Mouse (Mus musculus) neural tube, embryonic 14.5 days (tissue): ENCODE measurements around the gene 4930595D18Rik. TPM values are rescaled to one million over a fixed set of nuclear protein-coding genes. Genes with fewer than 3 reads are reported as not detected.

ENCODE experiments used
- ATAC-seq: fragments of 200-750 bp; cut with Nextera tagmentation; 2 replicates; pipeline ENCODE4 v1.8.0; 2017; ENCODE audit warnings: low read depth, mild to moderate bottlenecking, moderate TSS enrichment, moderate library complexity
- H3K27ac ChIP-seq: fragments of 300-500 bp; sonication (generic); 2 replicates; pipeline ENCODE4 v1.5.1; 2014; ENCODE audit warnings: low read depth, mild to moderate bottlenecking, control low read depth, low read length, moderate library complexity, mixed read lengths
- H3K27me3 ChIP-seq: fragments of 300-500 bp; sonication (generic); 2 replicates; pipeline ENCODE4 v1.6.1; 2014; ENCODE audit warnings: low read length; ENCODE audit not compliant: control insufficient read depth, insufficient read depth
- H3K36me3 ChIP-seq: fragments of 300-500 bp; sonication (generic); 2 replicates; pipeline ENCODE4 v1.6.1; 2014; ENCODE audit warnings: low read length, mixed read lengths; ENCODE audit not compliant: control insufficient read depth, insufficient read depth
- H3K4me1 ChIP-seq: fragments of 300-500 bp; sonication (generic); 2 replicates; pipeline ENCODE4 v1.6.1; 2014; ENCODE audit warnings: low read length; ENCODE audit not compliant: control insufficient read depth, insufficient read depth
- H3K4me2 ChIP-seq: fragments of 300-500 bp; sonication (generic); 2 replicates; pipeline ENCODE4 v1.6.1; 2014; ENCODE audit warnings: mild to moderate bottlenecking, low read depth, low read length, control low read depth
- H3K4me3 ChIP-seq: fragments of 300-500 bp; sonication (generic); 2 replicates; pipeline ENCODE4 v1.5.1; 2014; ENCODE audit warnings: low read depth, low read length, control low read depth, mixed read lengths
- H3K9ac ChIP-seq: fragments of 300-500 bp; sonication (generic); replicated peaks from 2 replicates; pipeline ENCODE4 v1.6.1; 2014; ENCODE audit warnings: low read depth, mild to moderate bottlenecking, control low read depth, low read length, mixed read lengths
- H3K9me3 ChIP-seq: fragments of 300-500 bp; sonication (generic); 2 replicates; pipeline ENCODE4 v1.6.1; 2016; ENCODE audit warnings: low read length; ENCODE audit not compliant: control insufficient read depth
- WGBS: fragments of 180-500 bp; shearing (Covaris S2); extraction: QIAGEN DNeasy Blood & Tissue Kit; methylation state at CpG from one replicate; pipeline ENCODE4 v1.1.7; 2014; 5-methylcytosine and 5-hydroxymethylcytosine counted together
- polyA plus RNA-seq: library from polyadenylated mRNA; unstranded; fragments of >200 nt; fragmentation: Nextera tagmentation; extraction: Ambion mirVana; gene quantifications from 2 replicates; pipeline ENCODE4 v1.2.1, GENCODE M21; 2014

The 4930595D18Rik gene
- polyA plus RNA-seq, 1 experiment from 2014 or later, result not detected

- no peaks in the 10 kb centered on the region for H3K9me3 ChIP-seq
- H3K4me1 ChIP-seq, result 0 out of 2 replicates have a peak, but pooled peaks cover 3% of the 10 kb centered on the region
- H3K4me3 ChIP-seq, result no peak overlapping the region
- WGBS, result 88% methylated on average over 5 of the region's 5 CpGs
- no peak for ATAC-seq
- H3K27ac ChIP-seq, result no peak overlapping the region
- no peak overlapping the region for H3K9ac ChIP-seq
- H3K27me3 ChIP-seq, result no peaks in the 10 kb centered on the region
- no peaks in the 10 kb centered on the region for H3K36me3 ChIP-seq
- H3K4me2 ChIP-seq, result no peak overlapping the region
These were observed 32.7 kb downstream of the 4930595D18Rik start for GRCm38 (mm10) chr12:111151422-111152156.

DNA sequence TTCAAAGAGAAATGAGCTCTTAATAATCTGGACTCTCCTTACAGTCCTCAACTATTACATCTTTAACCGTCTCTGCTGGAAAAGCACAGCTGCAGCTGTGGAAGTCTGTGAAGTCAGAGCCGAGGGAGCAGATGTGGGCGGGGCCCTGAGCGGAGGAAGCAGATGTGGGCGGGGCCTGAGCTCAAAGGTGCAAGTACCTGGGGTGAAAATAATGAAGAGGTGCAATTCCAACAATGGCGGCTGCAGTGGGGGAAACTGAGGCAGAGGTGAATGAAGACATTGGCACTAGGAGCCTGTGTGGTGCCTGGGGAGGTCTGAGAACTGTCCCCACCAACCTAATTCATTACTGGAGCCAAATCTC is 34.1 kb downstream of the 4930595D18Rik start:
- Histone ChIP-seq H3K4me3 (no peak overlapping the region), H3K4me1 (peaks cover 7% of the 10 kb centered on the region; the same call in 1 of the 2 replicates), H3K9ac (no peak overlapping the region), H3K36me3 (no peaks in the 10 kb centered on the region), H3K4me2 (no peak overlapping the region), H3K27me3 (no peaks in the 10 kb centered on the region), H3K27ac (no peak overlapping the region), H3K9me3 (no peaks in the 10 kb centered on the region)
- no peak for ATAC-seq
- 13% methylated on average over 6 of the region's 6 CpGs for WGBS

DNA sequence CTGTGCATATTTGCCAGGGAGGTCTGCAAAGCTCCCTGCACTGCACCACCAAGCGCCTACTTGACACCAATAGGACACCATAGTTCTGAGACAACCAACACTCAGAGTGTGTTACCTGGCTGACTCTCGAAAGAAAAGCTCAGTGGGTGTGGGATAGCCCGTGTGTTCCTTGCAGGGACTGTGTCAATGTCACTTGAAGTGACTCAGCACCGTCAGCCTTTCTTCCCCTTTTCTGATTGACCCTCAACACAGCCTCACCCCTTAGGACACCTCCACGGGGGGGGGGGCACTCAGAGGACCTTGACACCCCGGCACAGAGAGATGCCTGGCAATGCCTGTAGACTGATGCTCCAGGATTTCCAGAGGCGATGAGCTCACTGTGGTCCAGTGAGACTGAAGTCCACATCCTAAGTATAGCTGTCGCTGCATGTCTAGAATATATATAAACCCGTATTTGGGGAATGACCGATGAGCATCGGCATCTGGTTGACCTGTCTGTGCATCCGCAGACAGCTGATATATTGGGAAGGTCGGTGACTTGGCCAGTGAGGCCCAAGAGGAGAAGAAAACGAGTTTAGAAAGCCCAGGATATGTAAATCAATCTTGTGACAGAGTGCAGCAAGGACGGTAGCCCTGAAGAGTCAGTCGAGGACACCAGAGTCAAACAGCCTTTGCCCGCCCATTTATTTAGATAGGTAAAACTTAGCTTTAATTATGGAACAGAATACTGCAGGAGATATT is 34.6 kb downstream of the 4930595D18Rik start:
- no peaks in the 10 kb centered on the region for H3K27me3 ChIP-seq
- no peaks in the 10 kb centered on the region for H3K36me3 ChIP-seq
- H3K4me3 ChIP-seq, result no peak overlapping the region
- WGBS, result 62% methylated on average over 17 of the region's 17 CpGs
- peaks cover 8% of the 10 kb centered on the region; the same call in 1 of the 2 replicates for H3K4me1 ChIP-seq
- H3K9ac ChIP-seq, result no peak overlapping the region
- H3K4me2 ChIP-seq, result no peak overlapping the region
- no peak overlapping the region for H3K27ac ChIP-seq
- H3K9me3 ChIP-seq, result no peaks in the 10 kb centered on the region
- no peak for ATAC-seq

GRCm38 (mm10) chr12:111145269-111145668 is 39.0 kb downstream of the 4930595D18Rik start:
- no peak overlapping the region for H3K4me3 ChIP-seq
- H3K9ac ChIP-seq, result no peak overlapping the region
- H3K27me3 ChIP-seq, result no peaks in the 10 kb centered on the region
- peaks cover 14% of the 10 kb centered on the region for H3K4me1 ChIP-seq
- no peaks in the 10 kb centered on the region for H3K36me3 ChIP-seq
- no peak overlapping the region for H3K27ac ChIP-seq
- ATAC-seq, result no peak
- 44% methylated on average over 9 of the region's 9 CpGs for WGBS
- no peak overlapping the region for H3K4me2 ChIP-seq
- no peaks in the 10 kb centered on the region for H3K9me3 ChIP-seq

GRCm38 (mm10) chr12:111144598-111144997 is 39.7 kb downstream of the 4930595D18Rik start:
- Histone ChIP-seq H3K27ac (no peak overlapping the region), H3K36me3 (no peaks in the 10 kb centered on the region), H3K4me3 (no peak overlapping the region), H3K4me2 (no peak overlapping the region), H3K9me3 (no peaks in the 10 kb centered on the region), H3K27me3 (no peaks in the 10 kb centered on the region), H3K9ac (no peak overlapping the region), H3K4me1 (peaks cover 14% of the 10 kb centered on the region)
- no peak for ATAC-seq
- WGBS, result 98% methylated on average over 2 of the region's 2 CpGs

GRCm38 (mm10) chr12:111143509-111144063 is 40.7 kb downstream of the 4930595D18Rik start:
- Histone ChIP-seq H3K36me3 (no peaks in the 10 kb centered on the region), H3K4me1 (peaks cover 14% of the 10 kb centered on the region), H3K4me2 (peak overlapping the region; percentile 26; the same call in 1 of the 2 replicates), H3K27me3 (no peaks in the 10 kb centered on the region), H3K27ac (peak overlapping the region; percentile 72), H3K9me3 (no peaks in the 10 kb centered on the region), H3K9ac (0 out of 2 replicates have a peak overlapping the region, but pooled peaks have one; percentile 4), H3K4me3 (no peak overlapping the region)
- WGBS, result 58% methylated on average over 16 of the region's 16 CpGs
- ATAC-seq, result peak; percentile 28; the same call in 1 of the 2 replicates

DNA sequence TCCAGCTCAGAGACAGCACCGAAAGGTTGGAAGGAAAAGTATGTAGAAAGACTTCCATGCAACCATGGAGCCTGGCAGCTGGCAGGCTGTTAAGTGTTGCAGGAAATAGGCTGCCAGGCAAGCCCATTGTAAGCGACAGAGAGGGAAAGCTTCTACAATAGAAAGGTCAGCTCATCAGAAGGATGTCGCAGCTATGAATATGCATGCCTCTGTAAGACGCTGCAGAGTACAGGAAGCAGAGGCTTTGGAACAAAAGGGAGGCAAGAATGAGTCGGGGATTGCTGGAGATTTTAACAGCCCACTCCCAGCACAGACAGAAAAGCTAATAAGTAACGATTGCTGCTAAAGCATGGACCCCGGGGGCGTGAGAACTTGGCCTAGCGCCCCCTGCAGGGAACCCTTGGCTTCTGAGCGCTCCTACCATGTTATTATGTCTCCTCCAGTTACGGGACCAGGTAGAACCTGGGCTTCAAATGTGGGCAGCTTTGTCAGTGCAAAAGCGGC is 41.2 kb downstream of the 4930595D18Rik start:
- peak; percentile 67; the same call in 1 of the 2 replicates for ATAC-seq
- H3K27ac ChIP-seq, result peak overlapping the region; percentile 72
- H3K27me3 ChIP-seq, result no peaks in the 10 kb centered on the region
- H3K36me3 ChIP-seq, result no peaks in the 10 kb centered on the region
- H3K9ac ChIP-seq, result 0 out of 2 replicates have a peak overlapping the region, but pooled peaks have one; percentile 4
- peak overlapping the region; percentile 26 for H3K4me2 ChIP-seq
- 8% methylated on average over 12 of the region's 12 CpGs for WGBS
- H3K4me3 ChIP-seq, result no peak overlapping the region
- no peaks in the 10 kb centered on the region for H3K9me3 ChIP-seq
- H3K4me1 ChIP-seq, result peaks cover 14% of the 10 kb centered on the region

GRCm38 (mm10) chr12:111137079-111137478 is 47.2 kb downstream of the 4930595D18Rik start:
- no peak overlapping the region for H3K27ac ChIP-seq
- 48% methylated on average over 2 of the region's 2 CpGs for WGBS
- no peaks in the 10 kb centered on the region for H3K36me3 ChIP-seq
- H3K4me3 ChIP-seq, result no peak overlapping the region
- H3K9me3 ChIP-seq, result no peaks in the 10 kb centered on the region
- no peaks in the 10 kb centered on the region for H3K27me3 ChIP-seq
- no peak overlapping the region for H3K9ac ChIP-seq
- no peak overlapping the region for H3K4me2 ChIP-seq
- ATAC-seq, result no peak
- H3K4me1 ChIP-seq, result no peaks in the 10 kb centered on the region
